Mouse (Mus musculus): ENCODE measurements at regions not wholly inside any gene's neighbourhood (a gene's known extent, or its start where the extent isn't known, plus 50 kb on each side); places are given as distances from the start of the nearest gene placed in this dataset.
"Not testable (repeated sequence)": the region's sequence is repeated elsewhere in the genome, so short reads cannot be mapped to it uniquely, and the experiment has no call there.

DNA sequence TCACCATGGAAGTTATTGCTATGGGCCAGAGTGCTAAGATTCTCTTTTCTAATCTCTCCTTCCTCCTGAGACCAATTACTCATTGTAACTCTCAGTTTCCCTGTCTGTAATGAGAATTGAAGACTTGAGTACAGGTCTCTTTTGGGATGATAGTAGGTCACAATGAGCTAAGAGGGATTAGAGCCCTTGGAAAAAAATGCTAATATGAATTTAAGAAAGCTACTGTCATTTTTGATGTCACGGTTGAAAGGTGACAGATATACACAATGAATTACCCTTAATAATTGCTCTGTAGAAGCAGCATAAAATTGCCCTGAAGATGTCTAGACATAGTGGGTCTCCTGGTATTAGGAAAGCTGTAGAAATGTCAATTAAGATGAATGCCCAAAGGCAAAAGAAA is 178.2 kb downstream of the Kcna4 start:
- no peak for DNase-seq (ENCODE audit: low spot score)

- no peak for DNase-seq (ENCODE audit: low spot score)
These were observed 213.4 kb downstream of the Kcna4 start for GRCm38 (mm10) chr2:107503646-107504379.

DNA sequence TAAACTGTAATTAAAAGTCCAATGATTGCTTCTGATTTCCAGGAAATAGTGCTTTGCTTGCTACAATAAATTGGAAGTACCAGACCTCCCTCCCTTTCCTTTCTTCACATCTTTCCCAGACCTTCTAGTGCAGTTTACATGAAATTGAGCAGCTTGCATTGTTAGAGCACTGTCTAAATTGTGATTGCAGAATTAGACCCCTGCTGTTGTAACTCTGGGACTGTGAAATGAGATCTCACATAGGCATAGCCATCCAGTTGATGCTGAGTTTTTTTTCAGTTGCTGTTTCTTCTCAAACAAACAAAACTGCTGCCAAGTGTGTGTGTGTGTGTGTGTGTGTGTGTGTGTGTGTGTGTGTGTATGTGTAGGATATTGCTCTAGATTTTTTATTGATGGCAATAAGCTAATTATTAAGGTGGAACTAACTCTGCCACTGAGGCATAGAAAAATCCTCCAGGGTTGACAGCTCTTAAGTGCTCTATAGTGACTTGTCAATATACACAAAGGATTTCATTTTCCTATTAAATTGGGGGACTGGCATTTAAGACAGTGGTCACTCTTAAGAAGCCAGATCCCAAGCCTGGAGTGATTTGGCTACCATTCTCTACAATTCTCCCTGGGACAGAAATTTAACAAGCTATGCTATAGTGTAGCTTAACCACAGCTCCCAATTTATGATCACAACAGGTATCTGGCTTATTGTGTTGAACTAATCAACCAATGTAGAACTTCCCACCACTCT is 217.2 kb downstream of the Kcna4 start:
- DNase-seq (ENCODE audit: low spot score), result no peak

DNA sequence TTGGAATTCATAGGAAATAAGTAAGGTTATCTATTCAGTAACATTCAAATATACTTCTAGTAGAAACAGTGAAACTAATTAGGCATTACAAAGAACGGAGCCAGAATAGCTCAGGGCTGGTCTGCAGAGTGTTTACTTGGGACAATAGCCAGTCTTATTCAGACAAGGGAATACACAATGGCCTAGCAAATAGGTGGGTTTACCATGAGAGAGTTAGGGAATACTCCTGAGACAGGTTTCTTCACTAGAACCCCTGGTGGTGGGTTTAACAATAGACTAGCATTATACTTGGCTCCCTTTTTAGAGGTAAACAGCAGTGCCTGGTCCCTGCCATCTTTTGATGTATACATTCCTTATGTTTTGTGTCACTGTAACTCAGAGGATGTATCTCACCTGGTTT is 225.0 kb downstream of the Kcna4 start:
- not testable (repeated sequence) for DNase-seq (ENCODE audit: low spot score)

DNA sequence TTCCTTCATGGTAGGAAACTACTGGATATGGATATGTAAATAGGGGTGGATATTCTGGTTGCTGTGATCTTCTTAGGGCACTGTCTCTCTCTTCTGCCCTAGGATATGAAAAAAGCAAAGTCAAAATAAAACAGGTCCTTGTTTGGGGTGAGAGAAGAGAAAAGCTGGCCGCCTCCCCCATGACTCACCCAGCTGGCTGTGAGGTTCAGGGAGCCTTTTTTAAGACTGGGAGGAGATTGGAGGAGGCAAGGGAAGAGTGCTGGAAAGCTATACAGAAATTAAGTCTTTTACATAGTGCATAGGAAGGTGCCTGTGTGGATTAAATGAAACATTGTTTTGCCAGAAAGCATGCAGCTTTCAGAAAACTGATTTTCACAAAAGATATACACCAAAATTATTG is 227.7 kb downstream of the Kcna4 start:
- DNase-seq (ENCODE audit: low spot score), result peak; percentile 36

DNA sequence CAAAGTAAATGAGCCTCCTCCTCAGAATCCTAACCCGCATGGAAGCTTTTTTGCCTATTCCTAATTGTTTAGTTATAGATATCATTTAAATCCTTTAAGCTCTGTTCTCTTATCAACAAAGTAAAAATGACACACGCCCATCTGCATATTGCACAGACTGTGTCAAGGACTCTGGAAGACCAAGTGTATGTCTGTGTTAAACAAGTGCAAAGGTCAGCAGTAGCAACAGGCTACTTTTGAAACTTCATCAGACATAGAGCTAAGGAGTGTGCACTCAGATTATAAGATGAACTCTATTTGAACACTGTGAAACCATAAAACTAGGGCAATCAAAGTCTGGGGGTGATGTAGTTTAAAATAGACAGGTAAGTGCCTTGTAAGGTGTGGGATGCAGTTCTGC is 228.3 kb downstream of the Kcna4 start:
- DNase-seq (ENCODE audit: low spot score), result no peak

- DNase-seq (ENCODE audit: low spot score), result peak; percentile 65
These were observed 228.9 kb downstream of the Kcna4 start for GRCm38 (mm10) chr2:107519326-107519725.

DNA sequence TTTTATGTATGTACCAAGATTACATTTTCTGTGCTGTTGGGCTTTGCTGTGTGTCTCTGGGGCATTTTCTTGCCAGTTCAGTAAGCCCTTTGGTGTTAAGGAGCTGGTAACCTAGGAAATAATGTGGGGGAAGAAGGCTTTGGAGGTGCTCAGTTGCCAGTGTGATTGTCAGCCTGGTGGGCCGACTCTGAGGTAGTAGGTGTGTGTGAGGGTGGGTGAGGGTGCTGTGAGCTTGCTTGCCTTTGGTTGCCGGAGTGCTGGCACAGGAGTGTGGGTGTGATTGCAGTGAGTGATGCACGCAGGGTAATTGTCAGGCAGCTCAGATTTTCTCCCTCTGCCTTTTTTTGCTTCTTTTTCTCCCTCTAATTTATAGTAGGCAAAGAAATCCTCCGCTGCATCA is 229.3 kb downstream of the Kcna4 start:
- peak; percentile 72 for DNase-seq (ENCODE audit: low spot score)

GRCm38 (mm10) chr2:107543161-107543560 is 252.7 kb downstream of the Kcna4 start:
- peak; percentile 79 for DNase-seq (ENCODE audit: low spot score)

DNA sequence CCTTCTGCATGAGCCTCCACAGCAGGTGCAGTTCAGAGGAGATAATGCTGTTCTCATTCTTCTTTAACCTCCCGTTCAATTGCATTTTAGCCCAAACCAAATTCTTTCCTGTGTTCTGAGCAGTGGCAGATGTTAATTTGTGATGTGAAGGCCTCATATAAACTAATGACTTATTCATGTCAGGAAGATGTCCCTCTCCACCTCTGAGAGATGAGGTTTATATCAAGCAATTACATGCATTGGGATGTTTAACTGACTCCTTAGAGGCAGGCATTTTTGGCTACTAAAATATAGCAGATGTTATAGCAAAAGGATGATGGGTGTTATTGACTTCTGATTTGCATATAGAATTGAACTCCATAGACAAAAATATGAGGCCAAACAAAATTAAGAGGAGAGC is 262.1 kb downstream of the Kcna4 start:
- no peak for DNase-seq (ENCODE audit: low spot score)

DNA sequence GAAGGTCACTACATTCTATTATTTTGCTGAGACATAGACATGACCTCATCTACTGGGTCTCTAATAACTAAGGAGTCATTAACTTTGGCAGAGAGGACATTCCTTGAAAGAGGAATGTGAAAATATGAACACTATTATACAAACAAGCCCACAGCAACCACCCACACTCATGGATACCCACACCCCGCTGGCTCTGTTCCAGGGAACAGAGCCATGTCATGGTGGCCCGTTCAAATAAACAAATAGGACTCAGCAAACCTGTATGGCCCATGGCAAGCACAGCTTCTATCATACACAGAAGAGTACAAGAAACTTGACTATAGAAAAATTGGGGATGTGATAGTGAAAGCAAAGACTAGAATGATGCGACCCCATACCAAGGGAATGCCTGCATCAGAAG is 265.8 kb downstream of the Kcna4 start:
- no peak for DNase-seq (ENCODE audit: low spot score)

DNA sequence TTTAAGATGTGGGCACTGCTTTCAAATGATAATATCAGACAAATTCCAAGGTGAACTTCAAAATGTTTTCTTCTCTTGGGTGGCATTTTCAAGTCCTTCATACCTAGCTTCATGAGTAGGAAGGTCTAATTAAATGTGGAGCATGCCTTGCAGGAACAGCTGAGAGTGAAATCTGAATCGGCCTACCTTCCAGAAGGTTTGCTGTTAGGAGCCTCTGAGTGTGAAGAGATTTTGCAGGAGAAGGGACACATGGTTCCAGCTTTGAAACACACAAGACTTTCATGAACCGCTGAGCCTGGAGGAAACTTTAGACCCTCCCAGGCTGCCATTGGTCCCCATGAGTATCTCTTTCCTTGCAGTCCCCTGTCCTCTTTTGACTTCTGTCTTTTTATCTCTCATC is 279.2 kb downstream of the Kcna4 start:
- peak; percentile 6 for DNase-seq (ENCODE audit: low spot score)

DNA sequence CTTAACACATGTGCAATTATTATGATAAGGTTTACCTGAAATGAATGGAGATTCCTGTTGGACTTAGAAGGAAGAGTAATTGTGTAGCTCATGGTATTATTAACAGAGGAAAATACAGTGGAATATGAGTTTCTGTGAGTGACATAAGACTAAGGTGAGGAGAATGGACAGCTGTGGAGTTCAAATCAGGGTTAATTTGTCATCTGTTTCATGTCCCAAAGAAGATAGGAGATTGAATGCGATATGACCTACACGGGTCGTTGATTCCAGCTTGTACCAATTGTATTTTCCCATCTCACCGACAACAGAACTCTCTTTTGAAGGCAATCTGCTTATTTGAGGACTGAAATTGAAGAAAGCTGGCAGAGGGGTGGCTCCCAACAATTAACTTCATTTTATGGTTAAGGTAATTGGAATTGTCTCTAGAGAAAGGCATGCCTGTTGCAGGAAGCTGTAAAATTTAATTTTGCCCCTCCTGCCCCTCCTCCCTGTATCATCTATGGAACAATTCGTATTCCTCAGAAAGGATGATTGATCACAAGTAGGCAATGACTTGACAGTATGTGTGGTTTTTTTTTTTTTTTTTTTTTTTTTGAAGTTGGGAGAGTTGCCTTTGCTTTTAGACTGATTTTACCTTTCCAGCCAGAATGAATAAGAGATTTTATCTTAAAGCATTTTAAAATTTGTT is 319.6 kb downstream of the Kcna4 start:
- no peak for DNase-seq (ENCODE audit: low spot score)

DNA sequence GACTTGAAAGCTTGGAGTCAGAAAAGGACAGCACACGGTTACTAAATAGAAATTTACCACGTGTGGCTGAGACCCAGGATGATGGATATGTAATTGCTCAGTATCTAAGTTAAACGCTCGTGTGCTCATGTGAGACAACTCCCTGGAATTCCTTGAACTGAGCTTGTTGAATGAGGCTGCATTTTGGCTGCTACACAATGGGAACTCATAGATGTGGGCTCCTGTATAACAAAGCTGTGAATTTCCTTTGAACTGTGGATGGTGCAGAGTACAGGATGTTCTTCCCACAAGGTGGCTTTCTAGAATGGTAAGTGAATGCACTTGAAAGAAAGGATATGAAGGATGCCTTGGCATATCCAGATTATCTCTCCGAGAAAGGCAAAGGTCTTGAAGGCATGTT is 321.4 kb downstream of the Kcna4 start:
- no peak for DNase-seq (ENCODE audit: low spot score)

DNA sequence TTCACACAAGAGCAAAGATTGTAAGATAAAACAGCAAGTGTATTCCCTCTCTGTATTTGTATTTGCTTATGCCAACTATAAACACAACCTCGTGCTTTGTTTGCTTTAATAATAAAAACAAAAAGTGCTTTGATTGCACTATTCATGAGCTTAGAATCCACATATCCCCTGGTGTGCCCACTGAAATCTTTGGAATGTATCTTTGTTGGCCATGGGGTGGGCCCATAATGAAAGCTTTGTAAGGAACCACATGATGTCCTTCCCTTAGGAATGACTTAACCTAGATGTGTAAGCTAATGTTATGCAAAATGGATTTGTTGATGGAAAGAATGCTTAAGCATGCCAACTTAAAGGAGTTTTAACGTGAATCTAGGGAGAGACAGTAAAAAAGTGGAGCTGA is 321.8 kb downstream of the Kcna4 start:
- no peak for DNase-seq (ENCODE audit: low spot score)

DNA sequence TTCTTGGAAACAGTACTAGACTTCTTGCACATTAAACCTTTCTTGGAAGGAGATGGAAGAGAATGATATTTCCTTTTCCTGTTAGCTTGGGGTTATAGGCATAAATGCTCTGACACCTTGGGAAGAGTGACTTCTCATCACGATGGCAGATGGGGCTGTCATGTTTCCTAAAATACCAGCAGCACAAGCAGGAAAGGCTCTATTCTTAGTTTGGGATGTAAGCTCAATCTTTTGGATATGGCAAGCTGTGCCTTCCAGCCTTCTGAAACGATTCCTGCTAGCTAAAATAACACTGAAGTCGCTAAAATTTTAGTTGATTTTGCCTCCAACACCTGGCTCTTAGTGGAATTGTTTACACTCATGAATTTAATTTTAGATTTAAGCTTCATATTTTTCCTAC is 324.3 kb downstream of the Kcna4 start:
- peak; percentile 2 for DNase-seq (ENCODE audit: low spot score)

DNA sequence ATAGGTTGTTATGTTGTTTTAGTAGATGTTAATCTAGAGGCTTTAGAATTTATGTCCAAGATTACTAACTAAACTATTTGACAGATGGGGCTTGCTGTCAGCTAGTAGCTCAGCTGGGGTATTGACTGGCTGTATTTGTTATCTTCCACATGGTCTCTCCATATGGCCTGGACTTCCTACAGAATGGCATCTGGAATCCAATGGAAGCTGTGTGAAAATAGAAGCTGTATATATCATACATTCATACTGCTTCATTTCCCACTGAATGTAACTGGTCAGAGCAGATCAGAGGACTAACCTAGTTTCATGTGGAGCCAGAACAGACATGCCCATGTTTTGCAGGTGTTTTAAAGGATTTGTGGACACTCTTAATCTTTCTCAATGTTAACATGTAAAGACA is 337.0 kb downstream of the Kcna4 start:
- no peak for DNase-seq (ENCODE audit: low spot score)

- DNase-seq (ENCODE audit: low spot score), result no peak
These were observed 368.7 kb downstream of the Kcna4 start for GRCm38 (mm10) chr2:107659176-107659575.

All from left cerebral cortex, adult 11 months (tissue).